Mouse (Mus musculus) intestine, postnatal 0 days (tissue): Measurements from ENCODE around the gene Emc10. TPM values are rescaled to one million over a fixed set of nuclear protein-coding genes. Genes with fewer than 3 reads are reported as not detected.

ENCODE experiments used
- ATAC-seq: fragments of 200-750 bp; cut with Nextera tagmentation; 2 replicates; pipeline ENCODE4 v1.8.0; 2017; ENCODE audit warnings: mild to moderate bottlenecking, moderate TSS enrichment, moderate library complexity
- H3K27ac ChIP-seq: fragments of 300-500 bp; sonication (generic); 2 replicates; pipeline ENCODE4 v1.5.1; 2014; ENCODE audit warnings: mild to moderate bottlenecking, low read depth, low read length, moderate library complexity
- H3K27me3 ChIP-seq: fragments of 300-500 bp; sonication (generic); replicated peaks from 2 replicates; pipeline ENCODE4 v1.6.1; 2014; ENCODE audit warnings: low read length, mixed read lengths; ENCODE audit not compliant: control insufficient read depth, insufficient read depth
- H3K36me3 ChIP-seq: fragments of 300-500 bp; sonication (generic); 2 replicates; pipeline ENCODE4 v1.6.1; 2014; ENCODE audit warnings: mild to moderate bottlenecking, moderate library complexity; ENCODE audit not compliant: control insufficient read depth, insufficient read depth
- H3K4me1 ChIP-seq: fragments of 300-500 bp; sonication (generic); replicated peaks from 2 replicates; pipeline ENCODE4 v1.6.1; 2014; ENCODE audit warnings: antibody characterized with exemption, low read length, mixed read lengths; ENCODE audit not compliant: control insufficient read depth, insufficient read depth
- H3K4me2 ChIP-seq: fragments of 300-500 bp; sonication (generic); replicated peaks from 2 replicates; pipeline ENCODE4 v1.6.1; 2014; ENCODE audit warnings: low read depth, mild to moderate bottlenecking, moderate library complexity
- H3K4me3 ChIP-seq: fragments of 300-500 bp; sonication (generic); 2 replicates; pipeline ENCODE4 v1.5.1; 2014; ENCODE audit warnings: low read depth, low read length
- H3K9ac ChIP-seq: fragments of 300-500 bp; sonication (generic); 2 replicates; pipeline ENCODE4 v1.6.1; 2014; ENCODE audit warnings: mild to moderate bottlenecking, low read depth, low read length
- H3K9me3 ChIP-seq: fragments of 300-500 bp; sonication (generic); 2 replicates; pipeline ENCODE4 v1.6.1; 2016; ENCODE audit warnings: mixed run types; ENCODE audit not compliant: control insufficient read depth
- CTCF ChIP-seq: sonication (generic); IDR thresholded peaks from 2 replicates; pipeline ENCODE4 v1.5.1; 2016; ENCODE audit warnings: low read depth, mild to moderate bottlenecking, control low read depth, antibody characterized with exemption, moderate library complexity
- WGBS: fragments of 180-500 bp; shearing (Covaris S2); extraction: QIAGEN DNeasy Blood & Tissue Kit; methylation state at CpG from one replicate; pipeline ENCODE4 v1.1.7; 2014; 5-methylcytosine and 5-hydroxymethylcytosine counted together
- polyA plus RNA-seq: library from polyadenylated mRNA; unstranded; fragments of >200 nt; fragmentation: Nextera tagmentation; extraction: Ambion mirVana; gene quantifications from 2 replicates; pipeline ENCODE4 v1.2.1, GENCODE M21; 2015

Emc10 gene
- polyA plus RNA-seq, 1 experiment from 2014 or later: 74.8 TPM

- H3K27ac ChIP-seq: no peak overlapping the region
- WGBS: 90% methylated on average over 14 of the region's 14 CpGs
- no peaks in the 10 kb centered on the region for H3K9me3 ChIP-seq
- ATAC-seq: no peak
- TF ChIP-seq CTCF: no peak
- peaks cover 3% of the 10 kb centered on the region; the same call in 1 of the 2 replicates for H3K4me1 ChIP-seq
- peaks cover 14% of the 10 kb centered on the region for H3K27me3 ChIP-seq
- H3K9ac ChIP-seq: no peak overlapping the region
- no peaks in the 10 kb centered on the region for H3K36me3 ChIP-seq
- no peak overlapping the region for H3K4me2 ChIP-seq
- no peak overlapping the region for H3K4me3 ChIP-seq
These were observed 30.3 kb upstream of the Emc10 start for GRCm38 (mm10) chr7:44526414-44527154.

- Histone ChIP-seq H3K36me3 (no peaks in the 10 kb centered on the region), H3K9me3 (no peaks in the 10 kb centered on the region), H3K4me2 (peak overlapping the region; percentile 55), H3K27ac (no peak overlapping the region), H3K4me3 (peak overlapping the region; percentile 2; the same call in 1 of the 2 replicates), H3K9ac (peak overlapping the region; percentile 26; the same call in 1 of the 2 replicates), H3K27me3 (peaks cover 18% of the 10 kb centered on the region), H3K4me1 (peaks cover 3% of the 10 kb centered on the region; the same call in 1 of the 2 replicates)
- 15% methylated on average over 22 of the region's 22 CpGs for WGBS
- peak; percentile 31 for ATAC-seq
- TF ChIP-seq CTCF: no peak
These were observed 28.9 kb upstream of the Emc10 start for GRCm38 (mm10) chr7:44525126-44525832.

DNA sequence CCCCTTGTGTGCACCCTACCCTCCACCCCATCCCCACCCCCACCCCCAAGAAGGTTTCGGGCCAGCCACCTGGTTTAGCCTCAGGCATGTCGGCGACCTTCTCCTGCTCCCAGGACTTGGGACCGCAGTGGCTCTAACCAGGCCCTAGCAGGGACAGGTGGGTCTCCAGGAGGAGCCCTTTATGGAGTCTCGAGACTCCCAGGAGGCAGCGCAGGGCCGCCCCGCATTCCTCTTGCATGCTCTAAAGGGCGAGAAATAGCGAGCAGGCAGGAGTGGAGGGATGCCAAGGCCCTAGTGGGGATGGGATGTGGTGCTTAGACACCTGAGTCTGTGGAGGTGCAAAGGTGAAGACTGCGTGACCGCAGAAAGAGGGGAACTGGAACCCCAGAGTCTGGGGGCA, 28.2 kb upstream of the Emc10 start, which contains the start of gene Mybpc2:
Gene Mybpc2, minus strand, starts transcription at position 155 of the 400 bp plus-strand sequence.
- Histone ChIP-seq H3K9ac (peak within 1 kb of the TSS; percentile 26; the same call in 1 of the 2 replicates), H3K27me3 (peaks cover 18% of the 10 kb centered on the region), H3K27ac (no peak within 1 kb of the TSS), H3K4me3 (peak within 1 kb of the TSS; percentile 2; the same call in 1 of the 2 replicates), H3K36me3 (no peaks in the 10 kb centered on the region), H3K4me1 (peaks cover 3% of the 10 kb centered on the region; the same call in 1 of the 2 replicates), H3K4me2 (peak within 1 kb of the TSS; percentile 55), H3K9me3 (no peaks in the 10 kb centered on the region)
- 41% methylated on average over 12 of the region's 12 CpGs for WGBS
- ATAC-seq: no peak
- no peak for TF ChIP-seq CTCF

- no peak overlapping the region for H3K27ac ChIP-seq
- peaks cover 3% of the 10 kb centered on the region; the same call in 1 of the 2 replicates for H3K4me1 ChIP-seq
- H3K9me3 ChIP-seq: no peaks in the 10 kb centered on the region
- peaks cover 21% of the 10 kb centered on the region for H3K27me3 ChIP-seq
- TF ChIP-seq CTCF: no peak
- no peak overlapping the region for H3K4me2 ChIP-seq
- no peak overlapping the region for H3K9ac ChIP-seq
- no peak overlapping the region for H3K4me3 ChIP-seq
- ATAC-seq: no peak
- no peaks in the 10 kb centered on the region for H3K36me3 ChIP-seq
- WGBS: 75% methylated on average over 2 of the region's 2 CpGs
These were observed 26.7 kb upstream of the Emc10 start for GRCm38 (mm10) chr7:44523056-44523455.

GRCm38 (mm10) chr7:44521710-44522109, 25.4 kb upstream of the Emc10 start:
- 2% methylated on average over 20 of the region's 20 CpGs for WGBS
- Histone ChIP-seq H3K27ac (no peak overlapping the region), H3K36me3 (no peaks in the 10 kb centered on the region), H3K9me3 (no peaks in the 10 kb centered on the region), H3K27me3 (peaks cover 21% of the 10 kb centered on the region), H3K4me3 (no peak overlapping the region), H3K9ac (no peak overlapping the region), H3K4me2 (peak overlapping the region; percentile 46), H3K4me1 (no peaks in the 10 kb centered on the region; the same call in 1 of the 2 replicates)
- TF ChIP-seq CTCF: peak; percentile 91
- no peak for ATAC-seq

DNA sequence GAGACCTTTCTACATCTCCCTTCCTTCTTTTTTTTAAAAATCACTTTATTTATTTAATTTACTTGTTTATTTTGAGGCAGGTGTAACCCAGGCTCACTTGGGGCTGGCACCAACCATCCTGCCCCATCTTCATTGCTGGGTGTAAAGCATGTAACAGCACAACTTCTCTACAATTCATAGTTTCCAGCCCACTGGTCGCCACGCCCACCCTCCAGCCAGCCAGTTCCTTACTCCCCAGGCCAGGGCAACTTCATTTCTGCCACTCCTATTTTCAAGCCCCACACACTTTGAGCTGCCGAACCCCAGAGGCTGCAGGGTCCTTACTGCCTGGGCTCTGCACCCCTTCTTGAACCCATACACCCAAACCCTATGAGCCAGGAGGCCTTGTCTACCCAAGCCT, 24.7 kb upstream of the Emc10 start:
- ATAC-seq: no peak
- H3K27ac ChIP-seq: no peak overlapping the region
- 68% methylated on average over 3 of the region's 3 CpGs for WGBS
- H3K27me3 ChIP-seq: peaks cover 21% of the 10 kb centered on the region
- H3K4me3 ChIP-seq: no peak overlapping the region
- no peaks in the 10 kb centered on the region for H3K36me3 ChIP-seq
- no peak overlapping the region for H3K4me2 ChIP-seq
- H3K9me3 ChIP-seq: no peaks in the 10 kb centered on the region
- H3K9ac ChIP-seq: no peak overlapping the region
- TF ChIP-seq CTCF: no peak
- H3K4me1 ChIP-seq: no peaks in the 10 kb centered on the region; the same call in 1 of the 2 replicates
